Mouse (Mus musculus): ENCODE measurements at regions not wholly inside any gene's neighbourhood (a gene's known extent, or its start where the extent isn't known, plus 50 kb on each side); places are given as distances from the start of the nearest gene placed in this dataset.

GRCm38 (mm10) chr1:92769696-92770095 lies 61.7 kb upstream of the Gpc1 start:
- no peak for ATAC-seq
- H3K9ac ChIP-seq (ENCODE audit: low read depth, low read length), result no peak overlapping the region
- WGBS, result 52% methylated on average over 7 of the region's 7 CpGs
- no peaks in the 10 kb centered on the region for H3K4me1 ChIP-seq (replicated peaks; ENCODE audit: control insufficient read depth, insufficient read depth, low read length)
- no peaks in the 10 kb centered on the region for H3K36me3 ChIP-seq (ENCODE audit: control insufficient read depth, insufficient read depth)
- H3K27ac ChIP-seq (ENCODE audit: low read depth, low read length), result no peak overlapping the region
- H3K9me3 ChIP-seq (ENCODE audit: control insufficient read depth), result no peaks in the 10 kb centered on the region
- no peaks in the 10 kb centered on the region for H3K27me3 ChIP-seq (replicated peaks; ENCODE audit: control insufficient read depth, insufficient read depth, low read length)
- H3K4me3 ChIP-seq (ENCODE audit: low read depth, low read length), result no peak overlapping the region
- H3K4me2 ChIP-seq (replicated peaks; ENCODE audit: low read depth), result no peak overlapping the region
- no peak for TF ChIP-seq CTCF (IDR thresholded peaks at IDR 0.05; ENCODE audit: low read depth)

- TF ChIP-seq CTCF (IDR thresholded peaks at IDR 0.05; ENCODE audit: low read depth), result no peak
- no peak for ATAC-seq
- Histone ChIP-seq H3K36me3 (ENCODE audit: control insufficient read depth, insufficient read depth) (no peaks in the 10 kb centered on the region), H3K27ac (ENCODE audit: low read depth, low read length) (no peak overlapping the region), H3K4me1 (replicated peaks; ENCODE audit: control insufficient read depth, insufficient read depth, low read length) (no peaks in the 10 kb centered on the region), H3K9ac (ENCODE audit: low read depth, low read length) (no peak overlapping the region), H3K9me3 (ENCODE audit: control insufficient read depth) (no peaks in the 10 kb centered on the region), H3K4me3 (ENCODE audit: low read depth, low read length) (no peak overlapping the region), H3K4me2 (replicated peaks; ENCODE audit: low read depth) (no peak overlapping the region), H3K27me3 (replicated peaks; ENCODE audit: control insufficient read depth, insufficient read depth, low read length) (no peaks in the 10 kb centered on the region)
- 75% methylated on average over 4 of the region's 4 CpGs for WGBS
Measured at GRCm38 (mm10) chr1:92769156-92769555, 62.3 kb upstream of the Gpc1 start.

GRCm38 (mm10) chr1:92766496-92766895 lies 64.9 kb upstream of the Gpc1 start:
- Histone ChIP-seq H3K9ac (ENCODE audit: low read depth, low read length) (no peak overlapping the region), H3K36me3 (ENCODE audit: control insufficient read depth, insufficient read depth) (no peaks in the 10 kb centered on the region), H3K27ac (ENCODE audit: low read depth, low read length) (no peak overlapping the region), H3K4me2 (replicated peaks; ENCODE audit: low read depth) (no peak overlapping the region), H3K4me1 (replicated peaks; ENCODE audit: control insufficient read depth, insufficient read depth, low read length) (no peaks in the 10 kb centered on the region), H3K4me3 (ENCODE audit: low read depth, low read length) (no peak overlapping the region), H3K9me3 (ENCODE audit: control insufficient read depth) (no peaks in the 10 kb centered on the region), H3K27me3 (replicated peaks; ENCODE audit: control insufficient read depth, insufficient read depth, low read length) (no peaks in the 10 kb centered on the region)
- 72% methylated on average over 7 of the region's 7 CpGs for WGBS
- no peak for TF ChIP-seq CTCF (IDR thresholded peaks at IDR 0.05; ENCODE audit: low read depth)
- ATAC-seq, result no peak

GRCm38 (mm10) chr1:92754793-92755488 lies 76.5 kb upstream of the Gpc1 start:
- Histone ChIP-seq H3K36me3 (ENCODE audit: control insufficient read depth, insufficient read depth) (no peaks in the 10 kb centered on the region), H3K27ac (ENCODE audit: low read depth, low read length) (no peak overlapping the region), H3K9ac (ENCODE audit: low read depth, low read length) (no peak overlapping the region), H3K4me3 (ENCODE audit: low read depth, low read length) (no peak overlapping the region), H3K9me3 (ENCODE audit: control insufficient read depth) (no peaks in the 10 kb centered on the region), H3K4me2 (replicated peaks; ENCODE audit: low read depth) (no peak overlapping the region), H3K27me3 (replicated peaks; ENCODE audit: control insufficient read depth, insufficient read depth, low read length) (no peaks in the 10 kb centered on the region), H3K4me1 (replicated peaks; ENCODE audit: control insufficient read depth, insufficient read depth, low read length) (no peaks in the 10 kb centered on the region)
- TF ChIP-seq CTCF (IDR thresholded peaks at IDR 0.05; ENCODE audit: low read depth), result no peak
- no peak for ATAC-seq
- WGBS, result 69% methylated on average over 20 of the region's 20 CpGs

GRCm38 (mm10) chr1:92751700-92752136 lies 79.7 kb upstream of the Gpc1 start:
- ATAC-seq, result peak; percentile 25; the same call in 1 of the 2 replicates
- Histone ChIP-seq H3K27ac (ENCODE audit: low read depth, low read length) (no peak overlapping the region), H3K9ac (ENCODE audit: low read depth, low read length) (no peak overlapping the region), H3K4me2 (replicated peaks; ENCODE audit: low read depth) (no peak overlapping the region), H3K27me3 (replicated peaks; ENCODE audit: control insufficient read depth, insufficient read depth, low read length) (no peaks in the 10 kb centered on the region), H3K4me3 (ENCODE audit: low read depth, low read length) (no peak overlapping the region), H3K36me3 (ENCODE audit: control insufficient read depth, insufficient read depth) (no peaks in the 10 kb centered on the region), H3K4me1 (replicated peaks; ENCODE audit: control insufficient read depth, insufficient read depth, low read length) (no peaks in the 10 kb centered on the region), H3K9me3 (ENCODE audit: control insufficient read depth) (no peaks in the 10 kb centered on the region)
- no peak for TF ChIP-seq CTCF (IDR thresholded peaks at IDR 0.05; ENCODE audit: low read depth)
- 23% methylated on average over 4 of the region's 4 CpGs for WGBS

- Histone ChIP-seq H3K4me1 (replicated peaks; ENCODE audit: control insufficient read depth, insufficient read depth, low read length) (no peaks in the 10 kb centered on the region), H3K9me3 (ENCODE audit: control insufficient read depth) (no peaks in the 10 kb centered on the region), H3K4me2 (replicated peaks; ENCODE audit: low read depth) (no peak overlapping the region), H3K36me3 (ENCODE audit: control insufficient read depth, insufficient read depth) (no peaks in the 10 kb centered on the region), H3K4me3 (ENCODE audit: low read depth, low read length) (no peak overlapping the region), H3K9ac (ENCODE audit: low read depth, low read length) (no peak overlapping the region), H3K27ac (ENCODE audit: low read depth, low read length) (no peak overlapping the region), H3K27me3 (replicated peaks; ENCODE audit: control insufficient read depth, insufficient read depth, low read length) (no peaks in the 10 kb centered on the region)
- WGBS, result 52% methylated on average over 7 of the region's 7 CpGs
- TF ChIP-seq CTCF (IDR thresholded peaks at IDR 0.05; ENCODE audit: low read depth), result no peak
- ATAC-seq, result no peak
Measured at GRCm38 (mm10) chr1:92749475-92749874, 82.0 kb upstream of the Gpc1 start.
